Mouse (Mus musculus) mesoderm, embryonic 11.5 days (tissue): ENCODE results near the gene Med4.
"Not testable (repeated sequence)": the region's sequence is repeated elsewhere in the genome, so short reads cannot be mapped to it uniquely, and the experiment has no call there.

Experiments
- DNase-seq: peaks from one replicate; pipeline ENCODE4 v3.0.0-alpha.2; 2012; ENCODE audit warnings: low read depth, low spot score

Gene Med4

GRCm38 (mm10) chr14:73501721-73502120 is 8.1 kb upstream of the Med4 start:
- no peak for DNase-seq

- peak; percentile 61 for DNase-seq
Measured at GRCm38 (mm10) chr14:73502591-73503184, 7.1 kb upstream of the Med4 start.

GRCm38 (mm10) chr14:73503237-73503933 is 6.4 kb upstream of the Med4 start:
- no peak for DNase-seq

- no peak for DNase-seq
Measured at GRCm38 (mm10) chr14:73506283-73506682, 3.5 kb upstream of the Med4 start.

DNA sequence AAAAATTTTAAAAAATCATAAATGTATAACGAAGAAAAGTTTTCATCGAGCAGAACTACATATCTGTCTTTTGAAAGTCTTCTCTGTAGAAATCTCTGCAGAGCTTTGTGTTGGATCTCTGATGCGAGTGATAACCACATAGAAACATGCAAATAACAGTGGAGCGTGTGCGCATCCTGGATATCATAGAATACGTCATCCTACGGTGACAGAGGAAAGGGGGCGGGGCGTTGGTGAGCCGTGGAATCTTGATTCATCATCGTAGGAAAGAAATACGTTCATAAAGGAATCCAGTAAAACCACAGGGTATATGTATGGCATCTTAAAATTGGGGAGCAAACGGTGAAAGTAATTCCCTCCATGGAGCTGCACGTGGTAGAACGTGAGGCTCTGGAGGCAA is 2.6 kb upstream of the Med4 start:
- no peak for DNase-seq

- no peak for DNase-seq
Measured at GRCm38 (mm10) chr14:73507702-73508376, 2.0 kb upstream of the Med4 start.

DNA sequence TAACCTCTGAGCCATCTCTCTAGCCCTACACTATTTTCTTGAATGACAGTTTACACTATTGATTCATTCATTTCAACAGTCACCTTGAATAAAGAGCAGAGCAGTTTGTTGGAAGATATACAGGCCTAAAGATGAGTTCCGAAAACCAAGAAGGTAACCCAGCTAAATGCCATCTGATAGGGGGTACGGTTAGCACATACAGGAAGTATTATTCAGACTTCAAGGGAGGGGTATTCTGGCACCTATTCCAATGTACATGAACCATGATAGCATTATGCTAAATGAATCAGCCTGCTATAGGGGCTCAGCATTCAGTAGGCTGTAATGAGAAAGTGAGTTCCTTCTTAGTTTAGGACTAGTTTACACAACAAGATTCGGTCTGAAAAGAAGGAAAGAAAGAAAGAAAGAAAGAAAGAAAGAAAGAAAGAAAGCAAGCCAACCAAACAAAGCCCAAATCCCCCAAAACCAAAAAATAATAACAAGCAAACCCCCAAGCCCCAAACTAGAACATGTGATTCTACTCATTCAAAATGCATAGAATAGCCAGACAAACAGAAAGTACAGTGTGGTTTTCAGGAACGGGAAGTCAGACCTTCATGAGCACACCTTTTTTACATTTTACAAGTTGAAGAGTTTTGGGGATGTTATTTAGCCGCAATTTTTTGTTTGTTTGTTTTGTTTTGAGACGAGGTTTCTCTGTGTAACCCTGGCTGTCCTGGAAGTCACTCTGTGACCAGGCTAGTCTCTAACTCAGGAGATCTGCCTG is 1.0 kb upstream of the Med4 start:
- no peak for DNase-seq

DNA sequence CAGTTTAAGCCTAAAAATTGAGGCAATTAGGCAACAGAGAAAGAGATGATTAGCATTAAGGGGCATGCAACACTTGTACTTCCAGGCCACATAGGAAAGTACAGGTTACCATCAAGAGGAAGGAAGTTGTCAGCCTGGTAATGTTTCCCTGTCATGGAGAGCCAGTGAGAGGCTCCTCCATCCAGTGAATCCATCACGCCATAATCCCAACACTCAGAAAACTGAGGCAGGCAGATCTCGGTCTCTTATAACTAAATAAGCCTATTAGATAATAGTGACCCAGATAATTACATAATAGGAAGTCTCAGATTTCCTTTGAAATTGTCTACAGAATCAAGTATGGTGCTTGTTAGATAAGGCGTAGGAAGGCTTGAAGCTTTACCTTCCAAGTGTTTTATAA is 14.3 kb downstream of the Med4 start:
- DNase-seq = no peak

GRCm38 (mm10) chr14:73524766-73525448 is 15.1 kb downstream of the Med4 start, which contains the start of gene Sucla2:
Sucla2 (plus strand) TSS chr14:73525319.
- peak; percentile 98 for DNase-seq

- not testable (repeated sequence) for DNase-seq
Measured at GRCm38 (mm10) chr14:73528661-73529060, 18.8 kb downstream of the Med4 start.

DNA sequence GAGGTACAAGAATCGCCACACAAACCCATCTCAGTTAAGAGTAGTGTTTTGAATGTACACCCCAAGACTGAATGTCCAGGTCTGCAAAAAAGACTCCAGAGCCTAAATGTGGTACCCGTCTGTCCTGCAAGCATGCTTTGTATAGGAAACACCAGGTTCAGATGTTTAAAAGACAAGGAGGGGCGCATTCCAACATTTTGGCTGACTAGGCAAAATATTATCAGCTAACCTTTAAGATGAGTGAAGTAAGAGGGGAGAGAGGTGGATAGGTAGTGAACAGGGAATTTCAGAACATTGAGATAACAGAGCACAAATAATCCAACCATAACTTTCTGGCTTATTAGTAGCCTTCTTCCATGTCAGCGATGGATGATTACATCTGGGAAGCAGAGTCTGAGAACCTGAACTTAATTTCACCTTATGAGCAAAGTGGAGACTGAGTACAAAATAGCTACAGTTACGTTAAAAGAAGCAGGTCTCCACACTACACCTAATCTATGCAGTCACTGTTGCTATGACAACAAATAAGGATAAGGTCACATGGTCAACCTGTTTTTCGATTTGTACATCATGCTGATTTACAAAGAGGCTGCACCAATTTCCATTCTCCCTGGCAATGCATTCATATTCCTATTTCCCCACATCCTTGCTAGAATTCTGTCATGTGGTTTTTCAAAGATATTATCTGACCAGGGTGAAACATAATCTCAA is 24.1 kb downstream of the Med4 start:
- no peak for DNase-seq

GRCm38 (mm10) chr14:73535641-73536040 is 25.8 kb downstream of the Med4 start:
- no peak for DNase-seq

DNA sequence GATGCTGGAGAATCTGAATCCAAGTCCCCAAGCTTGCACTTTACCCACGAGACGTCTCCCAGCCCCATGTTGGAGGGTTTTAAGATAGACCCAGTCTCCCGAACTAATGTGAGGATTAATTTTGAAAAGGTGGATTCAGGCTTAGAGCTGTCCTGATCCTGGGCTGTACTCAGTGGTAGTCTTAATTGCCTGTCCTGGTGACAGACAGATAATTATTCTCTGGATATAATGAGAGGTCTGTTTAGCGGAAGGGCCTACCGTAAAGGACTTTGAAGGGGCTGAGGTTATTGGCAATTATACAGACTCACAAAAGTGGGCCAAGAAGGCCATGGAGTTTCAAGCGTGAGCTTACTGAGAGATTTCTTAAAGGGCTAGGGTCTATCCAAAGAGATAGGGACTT is 34.0 kb downstream of the Med4 start:
- DNase-seq = no peak

- no peak for DNase-seq
Measured at GRCm38 (mm10) chr14:73547034-73547433, 37.2 kb downstream of the Med4 start.

DNA sequence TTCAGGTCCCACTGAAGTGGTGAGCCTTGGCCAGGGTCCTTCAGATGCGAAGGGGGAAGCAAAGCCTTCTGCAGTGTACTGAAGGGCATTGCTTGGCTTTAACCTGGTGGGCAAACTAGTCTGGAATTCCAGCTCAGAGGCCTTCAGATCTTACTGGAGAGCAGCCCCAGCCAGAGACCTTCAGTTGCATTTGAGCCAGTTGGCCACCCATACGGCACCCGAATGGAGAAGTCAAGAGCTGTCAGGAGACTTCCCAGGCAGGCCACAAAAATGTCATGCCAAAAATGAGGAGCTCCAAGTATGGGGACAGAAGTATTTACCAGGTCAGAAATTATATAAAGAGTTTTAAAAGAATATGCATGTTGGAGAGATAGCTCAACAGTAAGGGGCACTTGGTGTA is 38.2 kb downstream of the Med4 start, which contains the start of gene Nudt15:
Gene Nudt15 (minus strand): TSS at position 192 of the 400 bp plus-strand sequence.
- DNase-seq = no peak

DNA sequence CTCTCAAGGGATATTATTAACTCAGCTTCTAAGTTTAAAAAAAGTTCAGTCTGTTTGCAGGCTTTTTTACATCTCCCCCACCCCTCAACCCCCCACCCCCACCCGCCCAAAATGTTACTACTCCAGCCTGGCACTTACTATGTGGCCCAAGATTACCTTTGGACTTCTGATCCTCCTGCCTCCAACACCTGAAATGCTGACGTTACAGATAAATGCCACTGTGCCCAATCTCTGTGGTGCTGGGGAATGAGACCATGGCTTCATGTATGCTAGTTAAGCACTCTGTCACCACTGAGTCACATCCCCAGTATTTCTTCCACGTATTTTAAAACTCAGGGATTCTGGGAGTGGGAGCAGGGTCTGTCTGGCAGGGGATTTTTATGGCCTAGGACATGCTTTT is 40.5 kb downstream of the Med4 start:
- no peak for DNase-seq

GRCm38 (mm10) chr14:73550732-73551131 is 40.9 kb downstream of the Med4 start:
- DNase-seq = no peak

- no peak for DNase-seq
Measured at GRCm38 (mm10) chr14:73551164-73551563, 41.3 kb downstream of the Med4 start.

DNA sequence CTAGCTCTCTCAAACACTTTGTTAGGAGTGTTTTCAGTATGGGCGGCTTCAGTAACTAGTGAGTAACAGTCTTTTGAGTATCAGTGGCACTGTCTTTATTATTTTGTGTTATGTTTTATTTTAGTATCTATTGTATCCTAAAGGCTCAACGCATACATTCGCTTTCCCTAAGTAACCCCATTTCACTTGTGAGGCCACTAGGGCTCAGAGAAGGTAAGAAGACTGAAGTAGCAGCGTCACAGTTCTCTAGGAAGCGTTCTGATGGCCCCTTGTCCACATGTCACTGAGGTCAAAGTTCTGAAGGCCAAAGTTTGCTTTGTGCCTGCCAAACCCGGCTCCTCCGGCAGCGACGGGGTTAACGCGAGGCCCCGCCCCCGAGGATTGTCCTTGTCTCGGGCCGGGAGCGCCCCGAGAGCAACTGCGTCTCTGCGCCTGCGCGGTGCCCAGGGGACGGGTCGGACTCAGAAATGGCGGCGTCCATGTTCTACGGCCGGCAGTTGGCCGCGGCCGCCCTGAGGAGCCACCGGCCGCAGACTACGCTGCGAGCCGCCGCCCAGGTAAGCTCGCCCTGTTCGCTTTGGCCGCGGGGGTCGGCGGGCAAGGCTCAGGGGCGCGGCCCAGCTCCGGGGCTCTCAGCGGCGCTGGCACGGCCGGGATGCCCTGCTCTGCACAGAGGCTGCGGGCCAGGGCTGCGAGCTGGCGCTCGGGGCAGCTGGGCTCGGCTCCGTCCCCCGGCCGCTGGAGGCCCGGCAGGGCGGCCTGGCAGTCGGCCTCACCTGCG is 42.7 kb downstream of the Med4 start:
- DNase-seq = peak; percentile 95

DNA sequence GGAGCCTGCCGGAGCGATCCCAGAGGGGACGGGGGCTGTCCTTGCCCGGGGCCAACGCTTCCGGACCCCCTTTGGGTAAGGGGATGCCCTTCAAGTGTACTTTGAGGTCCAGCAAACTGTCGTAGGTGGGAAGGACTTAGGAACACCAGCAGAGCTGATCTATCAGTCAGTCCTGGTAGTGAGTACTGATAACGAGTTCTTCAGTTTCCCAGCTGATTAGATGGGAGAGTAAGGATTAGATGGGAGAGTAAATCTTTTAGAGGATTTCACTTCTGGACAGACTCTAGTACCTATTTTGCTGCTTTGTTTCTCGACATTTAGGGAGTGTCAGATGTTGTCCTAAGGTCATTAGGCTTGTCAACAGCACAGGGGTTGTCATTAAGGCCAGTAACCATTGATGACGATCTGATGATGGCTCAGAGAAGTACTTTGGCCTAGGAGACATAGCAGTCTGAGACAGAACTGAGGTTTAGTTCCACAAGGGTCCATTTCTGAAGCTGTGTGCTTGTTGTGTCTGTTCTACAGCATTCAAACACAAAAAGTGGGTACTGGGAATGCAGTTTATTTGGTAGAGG is 43.4 kb downstream of the Med4 start:
- DNase-seq = no peak
